Mouse (Mus musculus): ENCODE results near the gene Lingo1.

DNA sequence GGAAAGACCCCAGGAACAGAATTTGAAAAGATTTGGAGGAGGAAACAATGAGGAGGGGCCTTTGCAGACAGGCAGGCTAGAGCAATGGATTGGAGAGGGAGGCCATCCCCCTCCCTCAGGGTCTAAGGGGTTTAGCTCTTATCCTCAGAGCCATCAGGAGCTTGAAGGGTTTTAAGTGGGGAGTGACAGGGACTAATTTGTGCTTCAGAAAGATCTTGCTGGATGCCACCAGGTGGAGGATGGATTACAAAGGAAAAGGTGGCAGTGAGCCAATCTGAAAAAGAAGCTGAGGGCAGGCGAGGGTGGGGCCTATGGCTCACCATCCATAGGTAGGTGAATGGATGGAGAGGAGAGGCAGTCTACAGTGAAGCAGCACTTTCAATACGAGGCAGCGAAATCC, 105.0 kb downstream of the Lingo1 start:
- TF ChIP-seq CTCF (IDR thresholded peaks at IDR 0.05; ENCODE audit: control insufficient read depth, insufficient read depth, insufficient read length) (no peak), FOSL1 (IDR thresholded peaks at IDR 0.05; ENCODE audit: insufficient read depth, low read length, poor library complexity, severe bottlenecking) (no peak)

Measured in C2C12 (cell line).